Mouse (Mus musculus) G1E (cell line): ENCODE data around the gene Adarb1. TPM values are rescaled to one million over a fixed set of nuclear protein-coding genes. Genes with fewer than 3 reads are reported as not detected.

Source experiments
- ATAC-seq: 2 replicates; pipeline ENCODE4 v1.8.0; 2016; ENCODE audit warnings: mild to moderate bottlenecking; ENCODE audit not compliant: insufficient number of reproducible peaks, poor library complexity, low FRiP score, severe bottlenecking; ENCODE audit errors: extremely low read depth
- DNase-seq: peaks from one replicate; pipeline ENCODE4 v3.0.0; 2012; ENCODE audit warnings: low spot score
- H3K27me3 ChIP-seq: 2 replicates; pipeline ENCODE4 v1.6.1; 2012; ENCODE audit warnings: mild to moderate bottlenecking, low read length, inconsistent platforms; ENCODE audit not compliant: insufficient read depth
- H3K36me3 ChIP-seq: replicated peaks from 2 replicates; pipeline ENCODE3; 2012; ENCODE audit warnings: mild to moderate bottlenecking, inconsistent platforms
- H3K4me1 ChIP-seq: 2 replicates; pipeline ENCODE4 v1.6.1; 2012; ENCODE audit warnings: low read depth, low read length, inconsistent platforms, mixed read lengths; ENCODE audit not compliant: insufficient read depth
- H3K4me3 ChIP-seq: 2 replicates; pipeline ENCODE4 v1.5.1; 2012; ENCODE audit warnings: low read depth, mild to moderate bottlenecking, inconsistent platforms, low read length, moderate library complexity, mixed read lengths
- H3K9me3 ChIP-seq: replicated peaks from 2 replicates; pipeline ENCODE4 v1.6.1; 2012; ENCODE audit warnings: inconsistent platforms
- CTCF ChIP-seq: IDR thresholded peaks from 2 replicates; pipeline ENCODE4 v1.5.1; 2012; ENCODE audit warnings: low read depth, low read length, inconsistent platforms, mixed read lengths
- GATA1 ChIP-seq: IDR thresholded peaks from 2 replicates; pipeline ENCODE4 v1.6.1; 2012; ENCODE audit warnings: borderline replicate concordance, low read length, inconsistent platforms, mixed read lengths
- GATA2 ChIP-seq: IDR thresholded peaks from 2 replicates; pipeline ENCODE4 v1.6.1; 2012; ENCODE audit warnings: low read depth, low read length, inconsistent platforms, borderline replicate concordance
- POLR2AphosphoS5 ChIP-seq: IDR thresholded peaks from 2 replicates; pipeline ENCODE4 v1.6.1; 2012; ENCODE audit warnings: low read depth, low read length, inconsistent platforms; ENCODE audit not compliant: insufficient replicate concordance
- TAL1 ChIP-seq: conservative IDR thresholded peaks from 2 replicates; pipeline ENCODE4 v1.6.1; 2012; ENCODE audit warnings: low read depth, low read length, inconsistent platforms, mixed read lengths
- polyA plus RNA-seq: library from polyadenylated mRNA; stranded (reverse); fragments of >175 nt; gene quantifications from 2 replicates; pipeline ENCODE4 v1.2.3, GENCODE M21; 2012
- total RNA-seq, 2 experiments: library from RNA; stranded (forward) in 1 of 2; stranded (reverse) in 1 of 2; fragments of 200-1000 nt in 1 of 2; fragments of >200 nt in 1 of 2; fragmentation: Nextera tagmentation in 1 of 2; gene quantifications; 2 replicates each; pipeline ENCODE4 v1.2.3; 2014 to 2017

Adarb1 gene
- total and polyA plus RNA-seq, 3 experiments = 0.05 TPM; not detected in 2

GRCm38 (mm10) chr10:77448698-77449247, 30.7 kb upstream of the Adarb1 start:
- no peak for ATAC-seq
- TF ChIP-seq POLR2AphosphoS5 = no peak
- no peak for TF ChIP-seq TAL1
- TF ChIP-seq GATA2 = no peak
- TF ChIP-seq GATA1 = no peak
- no peak for TF ChIP-seq CTCF

GRCm38 (mm10) chr10:77448209-77448608, 30.1 kb upstream of the Adarb1 start:
- Histone ChIP-seq H3K27me3 (peaks cover 30% of the 10 kb centered on the region), H3K9me3 (no peaks in the 10 kb centered on the region), H3K36me3 (no peaks in the 10 kb centered on the region), H3K4me1 (no peaks in the 10 kb centered on the region), H3K4me3 (no peak overlapping the region)
- no peak for TF ChIP-seq GATA2
- TF ChIP-seq CTCF = no peak
- no peak for TF ChIP-seq TAL1
- TF ChIP-seq GATA1 = no peak
- no peak for TF ChIP-seq POLR2AphosphoS5
- DNase-seq (no peak), ATAC-seq (no peak)

More at GRCm38 (mm10) chr10:77448698-77449247, 30.7 kb upstream of the Adarb1 start:
- Histone ChIP-seq H3K36me3 (no peaks in the 10 kb centered on the region), H3K27me3 (peaks cover 30% of the 10 kb centered on the region), H3K4me3 (no peak overlapping the region), H3K4me1 (no peaks in the 10 kb centered on the region), H3K9me3 (no peaks in the 10 kb centered on the region)
- DNase-seq = no peak

- TF ChIP-seq POLR2AphosphoS5 = no peak
- no peak for TF ChIP-seq GATA1
- TF ChIP-seq CTCF = no peak
- no peak for TF ChIP-seq TAL1
- no peak for TF ChIP-seq GATA2
- no peak overlapping the region for H3K4me3 ChIP-seq
- H3K36me3 ChIP-seq = no peaks in the 10 kb centered on the region
- DNase-seq (no peak), ATAC-seq (no peak)
- H3K9me3 ChIP-seq = no peaks in the 10 kb centered on the region
- H3K4me1 ChIP-seq = no peaks in the 10 kb centered on the region
- H3K27me3 ChIP-seq = peaks cover 30% of the 10 kb centered on the region
Observed at GRCm38 (mm10) chr10:77447755-77448154, 29.7 kb upstream of the Adarb1 start.

GRCm38 (mm10) chr10:77442250-77442649, 24.2 kb upstream of the Adarb1 start:
- no peak for ATAC-seq
- Histone ChIP-seq H3K4me1 (peaks cover 2% of the 10 kb centered on the region; the same call in 1 of the 2 replicates), H3K9me3 (no peaks in the 10 kb centered on the region), H3K4me3 (no peak overlapping the region), H3K36me3 (no peaks in the 10 kb centered on the region), H3K27me3 (peaks cover 3% of the 10 kb centered on the region)
- TF ChIP-seq GATA2 (no peak), GATA1 (no peak), POLR2AphosphoS5 (no peak), CTCF (no peak), TAL1 (no peak)
- DNase-seq = no peak

- H3K4me3 ChIP-seq = no peak overlapping the region
- peaks cover 2% of the 10 kb centered on the region; the same call in 1 of the 2 replicates for H3K4me1 ChIP-seq
- H3K36me3 ChIP-seq = no peaks in the 10 kb centered on the region
Observed at GRCm38 (mm10) chr10:77441812-77442211, 23.7 kb upstream of the Adarb1 start.

GRCm38 (mm10) chr10:77440841-77441755, 23.0 kb upstream of the Adarb1 start:
- Histone ChIP-seq H3K9me3 (no peaks in the 10 kb centered on the region), H3K36me3 (no peaks in the 10 kb centered on the region), H3K27me3 (peaks cover 3% of the 10 kb centered on the region), H3K4me3 (no peak overlapping the region), H3K4me1 (peaks cover 2% of the 10 kb centered on the region; the same call in 1 of the 2 replicates)
- ATAC-seq (no peak), DNase-seq (no peak)
- TF ChIP-seq CTCF = no peak
- TF ChIP-seq POLR2AphosphoS5 = no peak
- TF ChIP-seq TAL1 = no peak
- TF ChIP-seq GATA1 = no peak
- no peak for TF ChIP-seq GATA2

More at GRCm38 (mm10) chr10:77441812-77442211, 23.7 kb upstream of the Adarb1 start:
- no peak for TF ChIP-seq GATA1
- no peak for TF ChIP-seq CTCF
- no peak for TF ChIP-seq GATA2
- TF ChIP-seq TAL1 = no peak
- TF ChIP-seq POLR2AphosphoS5 = no peak
- no peaks in the 10 kb centered on the region for H3K9me3 ChIP-seq
- peaks cover 3% of the 10 kb centered on the region for H3K27me3 ChIP-seq
- ATAC-seq = no peak
- DNase-seq = no peak
